In genomic region chr5:116409689-116410590, GRCm38 (mm10) we compare ENCODE assay signal across 10 mouse cellular contexts. TPM values are rescaled to one million over a fixed set of nuclear protein-coding genes. Genes with fewer than 3 reads are reported as not detected.
DNase-seq lines count a peak whose midpoint lies in the region; ATAC-seq and TF ChIP-seq lines count a peak whose summit lies in the region.
"Had no signal": no experiment of that assay in that cellular context is flagged by ENCODE, and none has a peak within 500 bp of the region (broad histone marks: within the 10 kb centered on the region; RNA-seq: fewer than 3 reads in every experiment).

No protein-coding gene starts in this region.

- no peaks in the 10 kb centered on the region for H3K36me3 ChIP-seq in kidney, embryonic 15.5 days
- no peaks in the 10 kb centered on the region for H3K36me3 ChIP-seq in hindbrain, embryonic 11.5 days (ENCODE audit: control insufficient read depth, insufficient read depth, low read length)

- no peaks in the 10 kb centered on the region for H3K9me3 ChIP-seq in kidney, embryonic 15.5 days (replicated peaks)
- no peaks in the 10 kb centered on the region for H3K9me3 ChIP-seq in hindbrain, embryonic 11.5 days (ENCODE audit: control insufficient read depth, low read length)

- H3K9ac ChIP-seq in kidney, embryonic 15.5 days, result no peak overlapping the region
- no peak overlapping the region for H3K9ac ChIP-seq in hindbrain, embryonic 11.5 days (ENCODE audit: low read depth, low read length)
- H3K9ac ChIP-seq: liver, embryonic 14.5 days had no signal

- no peak for TF ChIP-seq POLR2A in brain, embryonic 14.5 days (IDR thresholded peaks at IDR 0.05; ENCODE audit: borderline replicate concordance, extremely low read depth, insufficient read depth, insufficient read length, poor library complexity, severe bottlenecking)

- ATAC-seq in kidney, embryonic 15.5 days (replicated peaks; ENCODE audit: low FRiP score), result no peak
- 0 out of 2 replicates have a peak, but pooled peaks have one; percentile 19 for ATAC-seq in hindbrain, embryonic 11.5 days (ENCODE audit: low FRiP score)
- ATAC-seq: activated CD4-positive, CD25-positive, alpha-beta regulatory T cell, adult 4 months had no signal

- no peak for DNase-seq in kidney, adult 18-20 months
- peak; percentile 78 for DNase-seq in brain, embryonic 14.5 days (ENCODE audit: low read depth)
- peak; percentile 54 for DNase-seq in hindbrain, embryonic 11.5 days (ENCODE audit: low spot score)
- DNase-seq in lung, postnatal 4 days, result peak; percentile 48 to 49
- no peak for DNase-seq in layer of hippocampus, postnatal 14 days (ENCODE audit: low spot score in 2 of 2)
- DNase-seq in cerebellum, adult 8-10 months, result no peak

- no peak for TF ChIP-seq CTCF in brain, embryonic 14.5 days (IDR thresholded peaks at IDR 0.05; ENCODE audit: borderline replicate concordance, extremely low read depth, insufficient read depth, insufficient read length)

- 5% methylated on average over 16 of the region's 16 CpGs for WGBS in kidney, embryonic 15.5 days
- WGBS in hindbrain, embryonic 11.5 days, result 2% methylated on average over 16 of the region's 16 CpGs

- H3K4me3 ChIP-seq in kidney, embryonic 15.5 days (replicated peaks), result no peak overlapping the region
- no peak overlapping the region for H3K4me3 ChIP-seq in hindbrain, embryonic 11.5 days (ENCODE audit: low read depth, low read length)

- no peaks in the 10 kb centered on the region for H3K27me3 ChIP-seq in kidney, embryonic 15.5 days
- no peaks in the 10 kb centered on the region for H3K27me3 ChIP-seq in hindbrain, embryonic 11.5 days (ENCODE audit: control insufficient read depth, insufficient read depth, low read length)

- H3K27ac ChIP-seq in kidney, embryonic 15.5 days, result peak overlapping the region; percentile 27; the same call in 1 of the 2 replicates
- H3K27ac ChIP-seq in hindbrain, embryonic 11.5 days (ENCODE audit: low read depth, low read length), result no peak overlapping the region
- H3K27ac ChIP-seq: liver, embryonic 14.5 days had no signal

- H3K4me2 ChIP-seq in kidney, embryonic 15.5 days, result peak overlapping the region; percentile 29
- 0 out of 2 replicates have a peak overlapping the region, but pooled peaks have one; percentile 11 for H3K4me2 ChIP-seq in hindbrain, embryonic 11.5 days (replicated peaks; ENCODE audit: low read depth, low read length)

- H3K4me1 ChIP-seq in kidney, embryonic 15.5 days, result peaks cover 40% of the 10 kb centered on the region
- H3K4me1 ChIP-seq in hindbrain, embryonic 11.5 days (replicated peaks; ENCODE audit: control insufficient read depth, insufficient read depth, low read length), result no peaks in the 10 kb centered on the region; the same call in 1 of the 2 replicates

RNA-seq across cellular contexts. Expression of gene Hspb8, which starts 12.7 kb away (rescaled TPM):
- polyA plus RNA-seq in kidney, embryonic 15.5 days (2015; fragmentation: Nextera tagmentation; extraction: Ambion mirVana), result 4.8 and 8.0 TPM in 2 replicates
- polyA plus RNA-seq in brain, embryonic 14.5 days (2012; rRNA removed), result 7.3 and 7.8 TPM in 2 replicates
- 6.5 and 7.5 TPM in 2 replicates for polyA plus RNA-seq in hindbrain, embryonic 11.5 days (2014; fragmentation: Nextera tagmentation; extraction: Ambion mirVana)
- total RNA-seq in layer of hippocampus, postnatal 14 days (2021), result 10 to 100 TPM; 11.3 to 13.8 TPM
- total RNA-seq: common myeloid progenitor, adult 5-6 weeks had no signal
- polyA plus RNA-seq: activated CD4-positive, CD25-positive, alpha-beta regulatory T cell, adult 4 months had no signal

Comparison
In these comparisons a context has a peak if more than half of its experiments do, and no peak if none do; other contexts are left out.
1. DNase-seq: peak in brain, embryonic 14.5 days (single experiment), hindbrain, embryonic 11.5 days (single experiment) and lung, postnatal 4 days (2 of 2); none in kidney, adult 18-20 months (single experiment), layer of hippocampus, postnatal 14 days (0 of 2) and cerebellum, adult 8-10 months (single experiment).